Mouse (Mus musculus): ENCODE results near the gene Cgas. TPM values are rescaled to one million over a fixed set of nuclear protein-coding genes. Genes with fewer than 3 reads are reported as not detected.

Cgas gene
- total RNA-seq, 2 experiments from 2014 or later: 1.7 to 2.0 TPM

DNA sequence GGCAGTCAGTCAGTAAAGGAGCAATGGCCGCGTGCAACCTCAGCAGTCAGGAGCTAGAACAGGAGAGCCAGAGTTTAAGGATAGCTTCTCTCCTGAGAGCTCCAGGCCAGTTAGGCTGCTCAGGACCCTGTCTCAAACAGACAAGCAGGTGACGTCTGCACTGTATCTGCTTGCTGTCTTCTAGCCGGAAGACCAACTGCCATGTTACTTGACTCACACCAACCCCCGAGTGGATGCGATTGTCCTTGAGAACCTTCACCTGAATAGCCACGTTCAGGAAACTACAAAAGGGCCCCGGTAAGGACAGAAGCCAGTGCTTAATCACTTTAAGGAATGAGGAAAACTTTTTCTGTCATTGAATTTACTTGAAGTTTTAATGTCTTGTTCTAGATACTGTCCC is 14.0 kb upstream of the Cgas start:
- no peak for DNase-seq

DNA sequence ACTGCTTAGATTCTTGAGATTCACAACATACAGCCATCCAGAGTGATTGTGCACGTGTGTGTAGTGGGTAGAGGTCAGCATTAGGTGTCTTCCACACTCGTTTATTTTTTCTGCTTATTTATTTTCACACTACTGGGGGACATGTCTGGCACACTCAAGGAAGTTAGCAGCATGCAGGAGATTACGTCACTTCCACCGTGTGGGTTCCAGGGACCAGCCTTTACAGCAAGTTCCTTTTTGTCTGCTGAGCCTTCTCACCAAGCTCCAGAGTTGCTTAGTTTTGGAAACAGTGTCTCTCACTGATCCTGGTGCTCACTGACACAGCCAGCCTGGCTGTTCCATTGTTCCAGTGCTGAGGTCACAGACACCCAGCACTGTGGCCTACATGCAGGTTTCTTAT is 8.3 kb upstream of the Cgas start:
- no peak for DNase-seq

- no peak for DNase-seq
Measured at GRCm38 (mm10) chr9:78450404-78450803, 7.4 kb upstream of the Cgas start.

DNA sequence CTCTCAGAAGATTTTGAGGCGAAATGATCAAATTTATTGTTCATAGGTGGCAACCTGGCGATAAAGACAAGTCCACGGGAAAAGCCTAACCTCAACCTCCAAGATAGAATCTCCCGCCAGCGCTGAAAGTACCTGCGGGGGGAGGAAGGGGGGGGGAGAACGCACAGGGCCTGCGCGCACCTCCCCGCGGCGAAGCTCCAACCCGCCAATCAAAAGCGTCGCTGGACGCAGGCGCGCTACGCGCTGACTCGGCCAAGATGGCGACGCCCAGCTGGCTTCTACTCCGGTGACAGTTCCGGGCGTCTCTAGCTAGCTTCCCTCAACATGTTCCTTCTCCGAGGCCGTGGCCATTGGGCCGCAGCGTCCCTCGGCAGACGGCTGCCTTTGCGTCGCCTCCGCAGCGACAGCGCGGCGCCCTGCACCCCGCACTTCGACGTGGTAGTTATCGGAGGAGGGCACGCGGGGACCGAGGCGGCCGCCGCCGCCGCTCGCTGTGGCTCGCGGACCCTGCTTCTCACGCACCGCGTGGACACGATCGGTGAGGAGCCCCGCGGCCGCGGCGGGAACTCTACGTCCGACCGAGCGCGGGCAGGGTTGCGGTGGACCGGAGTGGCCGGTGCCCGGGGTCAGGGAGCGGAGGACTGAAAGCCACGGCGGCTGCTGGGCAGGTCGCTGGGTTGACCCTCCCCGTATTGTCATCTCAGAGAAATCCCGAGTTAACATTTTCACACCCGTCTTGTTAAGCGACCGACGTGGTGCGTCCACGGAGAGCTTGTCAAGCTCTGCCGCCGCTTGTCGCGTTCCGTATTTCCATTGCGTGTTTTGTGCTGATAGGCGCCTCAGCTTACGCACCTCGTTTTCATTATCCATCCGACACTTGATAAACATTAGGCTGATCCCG is 5.2 kb upstream of the Cgas start, which contains the start of the genes Mto1 and Gm17324:
Gene Mto1, plus strand, starts transcription at position 236 of the 901 bp plus-strand sequence.
Gene Gm17324, minus strand, starts transcription at position 814 of the 901 bp plus-strand sequence.
- DNase-seq: peak; percentile 92

GRCm38 (mm10) chr9:78447606-78447972 is 4.6 kb upstream of the Cgas start:
- DNase-seq: no peak

GRCm38 (mm10) chr9:78442237-78442578 is 829 bp downstream of the Cgas start:
- no peak for DNase-seq

GRCm38 (mm10) chr9:78439426-78439825 is 3.6 kb downstream of the Cgas start:
- no peak for DNase-seq

- DNase-seq: no peak
Measured at GRCm38 (mm10) chr9:78432471-78432870, 10.6 kb downstream of the Cgas start.

GRCm38 (mm10) chr9:78430486-78430885 is 12.6 kb downstream of the Cgas start:
- DNase-seq: no peak

GRCm38 (mm10) chr9:78429551-78429950 is 13.5 kb downstream of the Cgas start:
- DNase-seq: no peak

GRCm38 (mm10) chr9:78428870-78429432 is 14.1 kb downstream of the Cgas start:
- no peak for DNase-seq

DNA sequence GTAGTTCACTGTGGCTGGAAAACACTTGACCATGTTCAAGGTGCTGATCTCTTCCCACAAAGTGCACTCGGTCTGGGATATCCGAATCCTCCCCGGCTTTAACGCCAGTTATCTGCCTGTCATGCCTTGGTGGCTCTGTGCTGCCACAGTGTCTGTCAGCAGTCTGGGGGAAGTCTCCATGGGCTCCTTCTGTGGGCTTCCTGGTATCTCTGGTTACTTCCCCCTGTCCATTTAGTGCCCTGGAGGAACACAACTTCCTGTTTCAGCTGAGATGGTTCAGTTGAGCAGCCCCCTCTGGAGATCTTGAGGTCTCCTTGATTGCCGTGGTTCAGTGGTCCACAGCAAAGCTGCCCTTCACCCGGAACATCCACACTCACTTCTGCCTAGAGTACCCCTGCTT is 14.9 kb downstream of the Cgas start:
- no peak for DNase-seq

DNA sequence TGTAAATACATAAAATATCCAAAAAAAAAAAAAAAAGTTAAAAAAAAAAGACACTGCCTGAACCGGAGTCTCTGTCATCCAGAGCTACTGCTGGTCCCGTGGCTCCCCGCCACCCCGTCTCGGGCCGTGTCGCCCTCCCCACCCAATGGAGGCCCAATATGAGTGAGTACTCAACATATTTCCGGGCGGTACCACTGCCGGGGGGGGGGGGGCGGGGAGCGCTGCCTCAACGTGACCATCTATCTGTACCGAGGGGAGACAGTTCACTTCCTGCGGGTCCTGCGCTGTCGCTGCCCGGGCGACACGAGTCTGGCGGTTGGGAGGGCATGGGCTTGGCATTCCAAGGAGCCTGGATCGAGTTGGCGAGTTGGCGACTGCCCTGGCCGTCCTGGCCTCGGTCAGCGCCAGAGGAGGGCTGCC is 15.7 kb downstream of the Cgas start:
- no peak for DNase-seq

DNA sequence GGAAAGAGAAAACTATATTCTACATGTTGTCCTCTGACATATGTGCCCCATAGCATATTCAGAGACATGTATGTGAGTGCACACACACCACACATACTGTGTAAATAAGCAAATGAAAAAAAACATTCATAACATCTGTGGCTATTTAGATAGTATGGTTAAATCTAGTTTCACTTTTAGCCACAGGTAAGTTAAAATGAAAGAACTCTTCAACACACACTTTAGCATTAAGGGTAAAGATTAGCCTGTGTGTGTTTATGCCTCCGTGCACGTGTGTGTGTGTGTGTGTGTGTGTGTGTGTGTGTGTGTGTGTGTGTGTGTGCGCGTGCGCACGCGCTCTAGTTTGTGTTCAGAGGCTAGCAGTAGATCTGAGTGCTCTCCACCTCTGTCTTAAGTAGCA is 41.4 kb downstream of the Cgas start:
- no peak for DNase-seq

GRCm38 (mm10) chr9:78400570-78400969 is 42.5 kb downstream of the Cgas start:
- DNase-seq: no peak

DNA sequence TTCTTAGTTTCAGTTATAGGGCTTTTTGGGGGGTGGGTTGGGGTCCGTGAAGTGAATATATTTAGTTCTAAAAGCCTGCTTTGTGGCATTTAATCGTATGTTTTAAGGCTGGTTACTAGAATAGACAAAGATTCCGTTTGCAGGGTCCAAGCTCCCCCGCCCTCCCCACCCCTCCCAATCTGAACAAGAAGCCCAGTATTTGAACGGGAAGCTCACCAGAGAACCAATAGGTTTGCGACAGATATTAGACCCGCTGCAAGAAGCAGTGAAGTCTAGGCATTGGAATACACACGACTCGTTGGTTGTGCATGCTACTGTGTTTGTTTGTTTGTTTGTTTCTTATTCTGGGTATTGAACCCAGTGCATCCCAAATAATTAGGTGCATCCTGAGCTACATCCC is 46.5 kb downstream of the Cgas start:
- DNase-seq: no peak

DNA sequence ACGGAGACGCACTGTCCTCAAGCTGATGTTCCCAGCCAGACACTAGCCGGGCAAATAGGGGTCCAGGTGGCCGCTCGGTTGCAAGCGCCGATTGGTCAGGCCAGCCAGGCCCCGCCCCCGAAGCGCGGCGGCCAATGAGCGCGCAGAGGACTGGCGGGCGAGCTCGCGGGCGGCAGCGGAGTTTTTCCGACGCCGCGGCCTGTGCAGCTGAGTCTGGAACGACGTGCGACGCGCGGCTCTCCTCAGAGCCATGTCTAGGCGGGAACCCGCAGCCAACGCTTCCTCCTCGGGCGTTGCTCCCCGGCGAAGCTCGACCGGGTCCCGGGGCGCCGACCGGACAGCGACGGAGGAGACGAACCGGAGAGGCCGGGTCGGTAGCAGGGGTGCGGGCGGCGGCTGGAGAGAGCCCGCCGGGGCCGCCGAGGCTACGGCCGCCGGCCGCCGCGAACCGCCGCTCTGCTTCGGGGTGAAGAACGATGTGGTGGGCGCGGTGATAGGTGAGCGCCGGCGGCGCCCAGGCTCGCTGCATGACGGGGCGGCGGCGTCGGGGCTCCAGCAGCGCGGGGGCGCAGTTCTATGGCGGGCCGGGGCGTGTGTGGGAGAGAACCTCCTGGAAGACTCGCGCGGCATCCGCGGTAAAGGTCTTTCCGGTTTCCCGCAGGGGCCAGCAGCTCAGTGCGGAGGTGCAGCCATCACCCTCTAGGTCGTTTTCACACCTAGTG is 47.2 kb downstream of the Cgas start, which contains the start of gene Ddx43:
Gene Ddx43, plus strand, starts transcription at position 148 of the 722 bp plus-strand sequence.
- peak; percentile 54 for DNase-seq

GRCm38 (mm10) chr9:78395244-78395629 is 47.8 kb downstream of the Cgas start:
- DNase-seq: no peak

DNA sequence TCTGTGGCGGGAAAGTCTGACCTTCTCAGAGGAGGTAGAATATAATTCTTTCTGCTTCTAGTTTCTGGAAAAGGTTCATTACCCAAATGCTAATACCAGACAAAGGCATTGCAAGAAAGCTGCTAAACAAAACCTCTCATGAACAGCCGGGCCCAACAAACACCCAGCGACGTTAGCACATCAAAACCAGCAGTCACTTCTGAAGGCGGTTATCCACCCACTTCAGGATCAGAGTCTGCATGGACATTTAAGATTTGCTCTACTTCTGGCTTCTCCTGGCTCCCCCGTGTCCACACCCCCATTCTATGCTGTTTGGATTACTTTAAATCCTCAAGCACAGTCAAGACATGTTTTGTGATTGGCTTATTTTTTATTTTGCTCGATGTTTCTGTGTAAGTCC is 48.4 kb downstream of the Cgas start:
- DNase-seq: no peak

DNA sequence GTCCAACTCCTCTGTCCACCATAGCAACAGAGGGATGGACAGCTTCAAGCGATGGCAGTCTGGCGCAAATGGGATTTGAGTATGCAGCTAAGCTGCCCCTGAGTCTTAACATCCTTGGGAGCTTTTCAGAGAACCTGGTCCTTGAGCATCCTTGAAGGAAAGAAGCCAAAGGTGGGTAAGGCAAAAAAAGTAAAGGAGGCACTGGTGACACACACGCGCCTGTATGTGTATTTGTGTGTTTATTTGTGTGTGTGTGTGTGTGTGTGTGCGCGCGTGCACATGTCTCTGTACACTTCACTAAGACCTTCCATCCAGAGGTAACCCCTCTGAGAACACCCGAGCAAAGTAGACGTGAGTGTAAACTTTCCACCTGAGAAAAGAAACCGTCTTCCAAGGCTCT is 49.3 kb downstream of the Cgas start:
- DNase-seq: no peak

DNA sequence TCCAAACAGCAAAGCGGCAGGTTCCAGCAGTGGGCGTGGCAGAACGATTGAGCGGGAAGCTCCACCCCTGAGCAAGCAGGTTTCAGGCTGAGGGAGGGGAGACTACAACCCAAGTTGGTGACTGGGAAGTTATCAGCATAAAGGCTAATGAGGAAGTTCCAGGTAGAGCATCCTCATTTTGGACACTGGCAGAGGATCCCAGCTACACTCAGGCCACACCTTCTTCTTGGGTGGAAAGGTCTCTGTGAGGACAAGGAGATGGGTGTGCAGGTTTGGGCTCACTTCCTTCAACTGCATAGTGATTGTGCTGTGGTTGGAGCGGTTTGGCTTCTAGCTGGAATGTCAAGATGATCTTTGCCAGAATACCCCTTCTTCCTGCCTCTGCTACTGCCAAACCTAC is 53.1 kb downstream of the Cgas start:
- no peak for DNase-seq

- no peak for DNase-seq
Measured at GRCm38 (mm10) chr9:78386947-78387346, 56.1 kb downstream of the Cgas start.

DNA sequence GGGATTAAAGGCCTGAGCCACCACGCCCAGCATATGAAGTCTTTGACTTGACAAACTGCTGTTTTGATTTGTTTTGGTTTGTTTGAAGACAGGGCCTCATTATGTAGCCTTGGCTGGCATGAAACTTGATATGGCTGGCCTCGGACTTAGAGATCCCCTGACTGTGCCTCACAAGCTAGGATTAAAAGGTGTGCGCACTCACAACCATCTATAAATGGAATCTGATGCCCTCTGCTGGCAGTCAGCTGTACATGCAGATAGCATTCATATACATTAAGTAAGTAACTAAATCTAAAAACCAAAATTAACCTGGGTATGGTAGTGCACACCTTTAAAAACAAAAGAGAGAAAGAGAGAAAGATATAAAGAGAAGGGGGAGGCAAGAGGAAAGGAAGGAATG is 57.1 kb downstream of the Cgas start:
- no peak for DNase-seq

Measured in heart, postnatal 4 days (tissue).